Mouse (Mus musculus) olfactory bulb, adult 2 months (tissue): ENCODE results near the gene Gm45716. TPM values are rescaled to one million over a fixed set of nuclear protein-coding genes. Genes with fewer than 3 reads are reported as not detected.

Experiments used
- H3K27ac ChIP-seq: fragments of 200-500 bp; 2 replicates; pipeline ENCODE4 v1.5.1; 2012; ENCODE audit warnings: low read depth, low read length; ENCODE audit not compliant: insufficient read depth
- H3K4me1 ChIP-seq: fragments of 200-500 bp; 2 replicates; pipeline ENCODE4 v1.6.1; 2012; ENCODE audit warnings: low read length; ENCODE audit not compliant: control insufficient read depth, insufficient read depth
- H3K4me3 ChIP-seq: fragments of 200-500 bp; 2 replicates; pipeline ENCODE4 v1.5.1; 2012; ENCODE audit warnings: mild to moderate bottlenecking, low read depth, low read length, moderate library complexity; ENCODE audit not compliant: insufficient read depth
- CTCF ChIP-seq: fragments of 200-500 bp; IDR thresholded peaks from 2 replicates; pipeline ENCODE4 v1.5.1; 2012; ENCODE audit warnings: low read depth, mild to moderate bottlenecking, low read length, moderate library complexity; ENCODE audit not compliant: insufficient read depth
- POLR2A ChIP-seq: fragments of 200-500 bp; IDR thresholded peaks from 2 replicates; pipeline ENCODE4 v1.6.1; 2012; ENCODE audit warnings: mild to moderate bottlenecking, low read depth, low read length, moderate library complexity; ENCODE audit not compliant: insufficient read depth
- WGBS: fragments of 180-500 bp; shearing (Covaris S2); methylation state at CpG from one replicate; pipeline ENCODE4 v1.1.7; 2018; 5-methylcytosine and 5-hydroxymethylcytosine counted together
- polyA plus RNA-seq: library from polyadenylated mRNA; stranded (reverse); fragments of >200 nt; gene quantifications from 2 replicates; pipeline ENCODE4 v1.2.4, GENCODE M21; 2012; ENCODE audit warnings: low replicate concordance; ENCODE audit not compliant: missing spikeins, insufficient read depth, insufficient read length

The Gm45716 gene
- polyA plus RNA-seq, 1 experiment: not detected

- 37% methylated on average over 12 of the region's 12 CpGs for WGBS
- TF ChIP-seq CTCF (no peak), POLR2A (no peak)
- Histone ChIP-seq H3K27ac (no peak overlapping the region), H3K4me3 (no peak overlapping the region), H3K4me1 (0 out of 2 replicates have a peak, but pooled peaks cover 5% of the 10 kb centered on the region)
These were observed 39.8 kb downstream of the Gm45716 start for GRCm38 (mm10) chr11:90227000-90227922.

- TF ChIP-seq CTCF (no peak), POLR2A (no peak)
- whole genome bisulfite sequencing: 84% methylated on average over 9 of the region's 9 CpGs
These were observed 40.9 kb downstream of the Gm45716 start for GRCm38 (mm10) chr11:90228251-90228949.

DNA sequence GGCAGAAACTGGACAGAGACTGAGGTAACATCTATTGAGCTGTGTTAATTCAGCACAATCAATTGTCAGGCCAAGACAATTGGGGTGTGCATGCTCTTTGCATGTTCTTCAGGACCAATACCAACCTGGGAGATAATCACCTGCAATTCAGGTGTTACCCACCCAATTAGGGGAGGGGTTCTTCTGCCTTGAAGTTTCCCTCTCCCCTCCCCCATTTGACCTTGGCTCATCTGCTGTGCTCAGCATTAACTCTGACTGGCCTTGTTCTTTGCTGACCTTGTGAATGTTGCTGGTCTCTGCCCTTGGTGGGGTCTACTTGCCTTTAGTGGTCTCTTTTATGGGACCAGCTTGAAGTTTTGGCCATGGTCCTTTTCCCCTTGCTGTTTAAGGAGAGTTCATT is 42.3 kb downstream of the Gm45716 start:
- H3K27ac ChIP-seq: no peak overlapping the region
- TF ChIP-seq POLR2A (no peak), CTCF (no peak)
- H3K4me1 ChIP-seq: 0 out of 2 replicates have a peak, but pooled peaks cover 5% of the 10 kb centered on the region
- H3K4me3 ChIP-seq: no peak overlapping the region

More at GRCm38 (mm10) chr11:90228251-90228949, 40.9 kb downstream of the Gm45716 start:
- H3K27ac ChIP-seq: no peak overlapping the region
- H3K4me3 ChIP-seq: no peak overlapping the region
- 0 out of 2 replicates have a peak, but pooled peaks cover 5% of the 10 kb centered on the region for H3K4me1 ChIP-seq

DNA sequence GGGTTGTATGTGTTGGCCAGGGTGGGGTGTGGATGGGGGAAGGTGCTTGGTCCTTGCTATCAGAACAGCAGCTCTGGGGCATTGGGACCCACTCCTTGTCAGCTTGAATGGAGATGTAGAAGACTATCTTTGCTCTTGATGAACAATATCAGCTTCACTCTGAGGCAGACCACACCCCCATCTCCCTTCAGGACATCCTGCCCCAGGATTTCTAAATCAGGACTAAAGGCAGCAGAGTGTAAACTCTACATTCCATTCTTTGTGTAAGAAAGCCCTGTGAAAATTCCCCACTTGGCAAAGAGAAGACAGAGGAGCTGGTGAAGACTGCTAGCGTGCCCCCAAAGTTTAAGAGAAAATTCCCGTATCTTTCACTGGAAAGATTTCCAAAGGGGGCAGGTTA is 43.2 kb downstream of the Gm45716 start:
- 0 out of 2 replicates have a peak, but pooled peaks cover 2% of the 10 kb centered on the region for H3K4me1 ChIP-seq
- H3K27ac ChIP-seq: no peak overlapping the region
- TF ChIP-seq POLR2A: no peak
- TF ChIP-seq CTCF: no peak
- no peak overlapping the region for H3K4me3 ChIP-seq
- WGBS: 69% methylated on average over 2 of the region's 2 CpGs

DNA sequence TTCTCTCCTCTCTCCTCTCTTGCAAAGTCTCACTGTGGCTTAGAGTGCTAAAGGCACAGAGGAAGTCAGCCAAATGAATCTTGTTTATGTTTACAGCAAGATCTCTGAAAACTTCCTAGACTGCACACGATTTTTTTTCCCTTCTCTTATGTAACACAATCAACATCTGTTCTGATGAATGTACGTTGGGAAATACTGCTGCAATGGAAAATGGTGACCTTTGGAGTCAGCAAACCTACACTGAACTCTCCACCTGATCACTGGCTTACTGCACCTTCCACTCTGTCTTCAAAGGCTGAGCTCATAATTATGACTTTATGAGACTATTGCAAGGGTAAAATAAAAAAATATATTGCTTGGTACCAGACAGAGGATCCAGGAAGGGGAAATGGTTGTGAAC is 44.1 kb downstream of the Gm45716 start:
- H3K27ac ChIP-seq: no peak overlapping the region
- no peaks in the 10 kb centered on the region for H3K4me1 ChIP-seq
- TF ChIP-seq CTCF (no peak), POLR2A (no peak)
- WGBS: 47% methylated on average over 2 of the region's 2 CpGs
- H3K4me3 ChIP-seq: no peak overlapping the region

GRCm38 (mm10) chr11:90232685-90233084 is 45.2 kb downstream of the Gm45716 start:
- H3K4me1 ChIP-seq: no peaks in the 10 kb centered on the region
- no peak overlapping the region for H3K4me3 ChIP-seq
- no peak for TF ChIP-seq CTCF
- TF ChIP-seq POLR2A: no peak
- 63% methylated on average over 4 of the region's 4 CpGs for WGBS
- no peak overlapping the region for H3K27ac ChIP-seq

DNA sequence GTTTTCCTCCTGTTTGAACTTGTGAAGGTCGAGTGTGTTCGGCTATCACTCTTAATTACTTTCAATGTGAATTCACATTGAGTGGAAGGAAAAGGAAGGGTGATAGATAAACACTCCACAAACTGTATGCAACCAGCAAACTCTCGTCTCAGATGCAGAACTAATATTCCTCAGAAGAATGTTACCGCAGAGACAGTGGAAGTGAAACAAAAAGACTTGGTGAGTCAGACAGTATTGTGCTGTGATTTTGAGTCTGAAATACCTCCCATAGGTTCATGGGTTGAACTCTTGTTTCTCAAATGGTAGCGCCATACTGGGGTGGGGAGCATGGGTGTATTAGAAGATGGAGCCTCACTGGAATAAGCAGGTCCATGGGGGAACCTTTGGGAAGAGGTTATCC is 47.7 kb downstream of the Gm45716 start:
- H3K27ac ChIP-seq: no peak overlapping the region
- 83% methylated on average over 5 of the region's 5 CpGs for WGBS
- TF ChIP-seq POLR2A (no peak), CTCF (no peak)
- H3K4me1 ChIP-seq: no peaks in the 10 kb centered on the region
- no peak overlapping the region for H3K4me3 ChIP-seq

- TF ChIP-seq POLR2A (no peak), CTCF (no peak)
- Histone ChIP-seq H3K27ac (no peak overlapping the region), H3K4me1 (no peaks in the 10 kb centered on the region), H3K4me3 (no peak overlapping the region)
- 81% methylated on average over 5 of the region's 5 CpGs for WGBS
These were observed 50.1 kb downstream of the Gm45716 start for GRCm38 (mm10) chr11:90237616-90238015.

- 51% methylated on average over 2 of the region's 2 CpGs for WGBS
- TF ChIP-seq POLR2A (no peak), CTCF (no peak)
- H3K27ac ChIP-seq: no peak overlapping the region
- H3K4me1 ChIP-seq: no peaks in the 10 kb centered on the region
- no peak overlapping the region for H3K4me3 ChIP-seq
These were observed 51.2 kb downstream of the Gm45716 start for GRCm38 (mm10) chr11:90238657-90239056.
